Mouse (Mus musculus): ENCODE results near the gene Rasl10b. TPM values are rescaled to one million over a fixed set of nuclear protein-coding genes. Genes with fewer than 3 reads are reported as not detected.

Rasl10b gene
- polyA plus RNA-seq, 1 experiment from 2014 or later, result 5.9 TPM

GRCm38 (mm10) chr11:83451281-83451680, 42.3 kb downstream of the Rasl10b start:
- 85% methylated on average over 10 of the region's 10 CpGs for WGBS
- peaks cover 38 to 50% of the 10 kb centered on the region in 2 experiments for H3K4me1 ChIP-seq (ENCODE audit: control insufficient read depth in 2 of 2, insufficient read depth in 2 of 2, low read length in 2 of 2)
- ATAC-seq (ENCODE audit: insufficient number of reproducible peaks, insufficient read depth, low FRiP score, low read depth), result no peak
- no peak overlapping the region for H3K4me3 ChIP-seq (ENCODE audit: control insufficient read depth in 1 of 2, insufficient read depth in 1 of 2, low read depth in 1 of 2, low read length in 2 of 2)
- peaks cover under 1% of the 10 kb centered on the region; the same call in 1 of the 2 replicates for H3K27me3 ChIP-seq (ENCODE audit: control insufficient read depth, insufficient read depth, low read length)
- no peak overlapping the region for H3K4me2 ChIP-seq (ENCODE audit: low read length)
- no peaks in the 10 kb centered on the region for H3K36me3 ChIP-seq (ENCODE audit: control insufficient read depth, insufficient read depth, low read length)
- no peak overlapping the region for H3K27ac ChIP-seq (replicated peaks in 1 of 2; ENCODE audit: control insufficient read depth in 1 of 2, insufficient read depth in 1 of 2, low read depth in 2 of 2, low read length in 2 of 2)
- H3K9ac ChIP-seq (ENCODE audit: low read length), result no peak overlapping the region
- no peaks in the 10 kb centered on the region for H3K9me3 ChIP-seq (ENCODE audit: control insufficient read depth, low read length)

- H3K27ac ChIP-seq (replicated peaks in 1 of 2; ENCODE audit: control insufficient read depth in 1 of 2, insufficient read depth in 1 of 2, low read depth in 2 of 2, low read length in 2 of 2), result peak overlapping the region in 1 of 2 experiments; percentile 20; a peak in 3 of 4 replicates
- peak overlapping the region; percentile 2; the same call in 1 of the 2 replicates for H3K9ac ChIP-seq (ENCODE audit: low read length)
- H3K27me3 ChIP-seq (ENCODE audit: control insufficient read depth, insufficient read depth, low read length), result no peaks in the 10 kb centered on the region
- peak; percentile 64 for ATAC-seq (ENCODE audit: insufficient number of reproducible peaks, insufficient read depth, low FRiP score, low read depth)
- 0% methylated on average over 4 of the region's 4 CpGs for WGBS
- H3K4me1 ChIP-seq (ENCODE audit: control insufficient read depth in 2 of 2, insufficient read depth in 2 of 2, low read length in 2 of 2), result peaks cover 24 to 30% of the 10 kb centered on the region in 2 experiments
- 0 out of 2 replicates have a peak overlapping the region, but pooled peaks have one; percentile 2 for H3K4me2 ChIP-seq (ENCODE audit: low read length)
- no peak overlapping the region for H3K4me3 ChIP-seq (ENCODE audit: control insufficient read depth in 1 of 2, insufficient read depth in 1 of 2, low read depth in 1 of 2, low read length in 2 of 2)
- H3K36me3 ChIP-seq (ENCODE audit: control insufficient read depth, insufficient read depth, low read length), result no peaks in the 10 kb centered on the region
- H3K9me3 ChIP-seq (ENCODE audit: control insufficient read depth, low read length), result no peaks in the 10 kb centered on the region
Observed at GRCm38 (mm10) chr11:83454548-83454947, 45.6 kb downstream of the Rasl10b start.

GRCm38 (mm10) chr11:83455608-83456007, 46.7 kb downstream of the Rasl10b start:
- no peak overlapping the region for H3K4me3 ChIP-seq (ENCODE audit: control insufficient read depth in 1 of 2, insufficient read depth in 1 of 2, low read depth in 1 of 2, low read length in 2 of 2)
- H3K36me3 ChIP-seq (ENCODE audit: control insufficient read depth, insufficient read depth, low read length), result no peaks in the 10 kb centered on the region
- WGBS, result 71% methylated on average over 3 of the region's 3 CpGs
- H3K9ac ChIP-seq (ENCODE audit: low read length), result no peak overlapping the region
- no peaks in the 10 kb centered on the region for H3K9me3 ChIP-seq (ENCODE audit: control insufficient read depth, low read length)
- no peak overlapping the region for H3K27ac ChIP-seq (replicated peaks in 1 of 2; ENCODE audit: control insufficient read depth in 1 of 2, insufficient read depth in 1 of 2, low read depth in 2 of 2, low read length in 2 of 2)
- H3K4me2 ChIP-seq (ENCODE audit: low read length), result no peak overlapping the region
- ATAC-seq (ENCODE audit: insufficient number of reproducible peaks, insufficient read depth, low FRiP score, low read depth), result no peak
- peaks cover 20 to 23% of the 10 kb centered on the region in 2 experiments for H3K4me1 ChIP-seq (ENCODE audit: control insufficient read depth in 2 of 2, insufficient read depth in 2 of 2, low read length in 2 of 2)
- H3K27me3 ChIP-seq (ENCODE audit: control insufficient read depth, insufficient read depth, low read length), result no peaks in the 10 kb centered on the region

- Histone ChIP-seq H3K27me3 (ENCODE audit: control insufficient read depth, insufficient read depth, low read length) (peaks cover 6% of the 10 kb centered on the region; the same call in 1 of the 2 replicates), H3K4me2 (ENCODE audit: low read length) (no peak overlapping the region), H3K9ac (ENCODE audit: low read length) (no peak overlapping the region), H3K4me1 (ENCODE audit: control insufficient read depth in 2 of 2, insufficient read depth in 2 of 2, low read length in 2 of 2) (peaks cover 20 to 25% of the 10 kb centered on the region in 2 experiments), H3K27ac (replicated peaks in 1 of 2; ENCODE audit: control insufficient read depth in 1 of 2, insufficient read depth in 1 of 2, low read depth in 2 of 2, low read length in 2 of 2) (no peak overlapping the region), H3K9me3 (ENCODE audit: control insufficient read depth, low read length) (no peaks in the 10 kb centered on the region), H3K4me3 (ENCODE audit: control insufficient read depth in 1 of 2, insufficient read depth in 1 of 2, low read depth in 1 of 2, low read length in 2 of 2) (no peak overlapping the region), H3K36me3 (ENCODE audit: control insufficient read depth, insufficient read depth, low read length) (no peaks in the 10 kb centered on the region)
- ATAC-seq (ENCODE audit: insufficient number of reproducible peaks, insufficient read depth, low FRiP score, low read depth), result no peak
- WGBS, result 54% methylated on average over 7 of the region's 7 CpGs
Observed at GRCm38 (mm10) chr11:83457257-83457656, 48.3 kb downstream of the Rasl10b start.

GRCm38 (mm10) chr11:83457912-83458601, 49.1 kb downstream of the Rasl10b start:
- H3K9me3 ChIP-seq (ENCODE audit: control insufficient read depth, low read length), result no peaks in the 10 kb centered on the region
- H3K27ac ChIP-seq (replicated peaks in 1 of 2; ENCODE audit: control insufficient read depth in 1 of 2, insufficient read depth in 1 of 2, low read depth in 2 of 2, low read length in 2 of 2), result peak overlapping the region in 1 of 2 experiments; percentile 37; a peak in 3 of 4 replicates
- peaks cover 21 to 30% of the 10 kb centered on the region in 2 experiments for H3K4me1 ChIP-seq (ENCODE audit: control insufficient read depth in 2 of 2, insufficient read depth in 2 of 2, low read length in 2 of 2)
- H3K27me3 ChIP-seq (ENCODE audit: control insufficient read depth, insufficient read depth, low read length), result peaks cover 8% of the 10 kb centered on the region
- WGBS, result 55% methylated on average over 9 of the region's 9 CpGs
- H3K4me3 ChIP-seq (ENCODE audit: control insufficient read depth in 1 of 2, insufficient read depth in 1 of 2, low read depth in 1 of 2, low read length in 2 of 2), result no peak overlapping the region
- H3K4me2 ChIP-seq (ENCODE audit: low read length), result no peak overlapping the region
- no peaks in the 10 kb centered on the region for H3K36me3 ChIP-seq (ENCODE audit: control insufficient read depth, insufficient read depth, low read length)
- H3K9ac ChIP-seq (ENCODE audit: low read length), result no peak overlapping the region
- no peak for ATAC-seq (ENCODE audit: insufficient number of reproducible peaks, insufficient read depth, low FRiP score, low read depth)

- H3K4me2 ChIP-seq (ENCODE audit: low read length), result peak overlapping the region; percentile 96
- no peak overlapping the region for H3K27ac ChIP-seq (replicated peaks in 1 of 2; ENCODE audit: control insufficient read depth in 1 of 2, insufficient read depth in 1 of 2, low read depth in 2 of 2, low read length in 2 of 2)
- H3K4me3 ChIP-seq (ENCODE audit: control insufficient read depth in 1 of 2, insufficient read depth in 1 of 2, low read depth in 1 of 2, low read length in 2 of 2), result 0 out of 4 replicates have a peak overlapping the region, but pooled peaks of 1 of the 2 experiments have one; percentile 57
- ATAC-seq (ENCODE audit: insufficient number of reproducible peaks, insufficient read depth, low FRiP score, low read depth), result no peak
- H3K36me3 ChIP-seq (ENCODE audit: control insufficient read depth, insufficient read depth, low read length), result no peaks in the 10 kb centered on the region
- H3K9me3 ChIP-seq (ENCODE audit: control insufficient read depth, low read length), result no peaks in the 10 kb centered on the region
- 79% methylated on average over 10 of the region's 10 CpGs for whole genome bisulfite sequencing
- peaks cover 18 to 30% of the 10 kb centered on the region in 2 experiments for H3K4me1 ChIP-seq (ENCODE audit: control insufficient read depth in 2 of 2, insufficient read depth in 2 of 2, low read length in 2 of 2)
- H3K9ac ChIP-seq (ENCODE audit: low read length), result no peak overlapping the region; the same call in 1 of the 2 replicates
- peaks cover 29% of the 10 kb centered on the region for H3K27me3 ChIP-seq (ENCODE audit: control insufficient read depth, insufficient read depth, low read length)
Observed at GRCm38 (mm10) chr11:83461462-83462027, 52.6 kb downstream of the Rasl10b start.

- no peak within 1 kb of the TSS for H3K27ac ChIP-seq (replicated peaks in 1 of 2; ENCODE audit: control insufficient read depth in 1 of 2, insufficient read depth in 1 of 2, low read depth in 2 of 2, low read length in 2 of 2)
- H3K9ac ChIP-seq (ENCODE audit: low read length), result peak within 1 kb of the TSS; percentile 72
- peak within 1 kb of the TSS; percentile 96 for H3K4me2 ChIP-seq (ENCODE audit: low read length)
- H3K9me3 ChIP-seq (ENCODE audit: control insufficient read depth, low read length), result no peaks in the 10 kb centered on the region
- under 1% methylated on average over 40 of the region's 42 CpGs for WGBS
- 0 out of 2 replicates have a peak, but pooled peaks have one; percentile 11 for ATAC-seq (ENCODE audit: insufficient number of reproducible peaks, insufficient read depth, low FRiP score, low read depth)
- no peaks in the 10 kb centered on the region for H3K36me3 ChIP-seq (ENCODE audit: control insufficient read depth, insufficient read depth, low read length)
- peaks cover 29% of the 10 kb centered on the region for H3K27me3 ChIP-seq (ENCODE audit: control insufficient read depth, insufficient read depth, low read length)
- peaks cover 24 to 42% of the 10 kb centered on the region in 2 experiments for H3K4me1 ChIP-seq (ENCODE audit: control insufficient read depth in 2 of 2, insufficient read depth in 2 of 2, low read length in 2 of 2)
- H3K4me3 ChIP-seq (ENCODE audit: control insufficient read depth in 1 of 2, insufficient read depth in 1 of 2, low read depth in 1 of 2, low read length in 2 of 2), result peak within 1 kb of the TSS; percentile 57 to 72
Observed at GRCm38 (mm10) chr11:83462711-83463244, 53.8 kb downstream of the Rasl10b start, which contains the start of gene Mmp28. Gene Mmp28 (minus strand): TSS chr11:83463071.
